Mouse (Mus musculus): ENCODE results near the gene Rab38. TPM values are rescaled to one million over a fixed set of nuclear protein-coding genes. Genes with fewer than 3 reads are reported as not detected.

Gene Rab38
- polyA plus RNA-seq, 1 experiment = 2.3 TPM

DNA sequence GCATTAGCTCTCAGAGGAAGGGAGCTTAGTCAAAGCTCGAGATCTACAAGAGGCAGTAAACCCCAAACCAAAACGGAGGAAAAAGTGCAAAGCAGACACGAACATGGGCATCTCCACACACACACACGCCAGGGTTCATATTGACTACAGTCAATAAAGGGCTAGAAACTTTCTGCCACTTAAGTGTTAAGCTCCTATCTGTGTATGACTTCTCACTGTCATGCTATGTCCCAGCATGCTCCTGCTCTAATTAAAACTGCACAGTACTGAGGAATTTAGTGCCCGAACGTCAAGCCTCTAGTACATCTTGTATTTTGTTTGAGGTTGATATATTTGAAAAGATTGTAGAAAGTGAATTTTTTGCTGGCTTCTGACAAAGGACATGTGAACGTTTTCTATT lies 52.6 kb downstream of the Rab38 start:
- Histone ChIP-seq H3K4me1 (ENCODE audit: control insufficient read depth, insufficient read depth, low read length) (no peaks in the 10 kb centered on the region), H3K27me3 (ENCODE audit: control insufficient read depth, insufficient read depth, low read length, poor library complexity, severe bottlenecking) (no peaks in the 10 kb centered on the region), H3K9me3 (replicated peaks; ENCODE audit: control insufficient read depth, insufficient read depth, low read length, poor library complexity, severe bottlenecking) (no peaks in the 10 kb centered on the region), H3K9ac (ENCODE audit: low read depth, poor library complexity, severe bottlenecking) (no peak overlapping the region), H3K36me3 (ENCODE audit: control insufficient read depth, insufficient read depth, low read length, poor library complexity, severe bottlenecking) (no peaks in the 10 kb centered on the region), H3K4me3 (ENCODE audit: low read depth, low read length) (no peak overlapping the region), H3K27ac (ENCODE audit: insufficient read depth, low read length) (no peak overlapping the region)
- TF ChIP-seq POLR2A (IDR thresholded peaks at IDR 0.05; ENCODE audit: insufficient read depth, low read length) = no peak
- TF ChIP-seq CTCF (IDR thresholded peaks at IDR 0.05; ENCODE audit: low read depth, low read length) = no peak
- TF ChIP-seq EP300 (IDR thresholded peaks at IDR 0.05; ENCODE audit: insufficient read depth, low read depth, low read length) = no peak

DNA sequence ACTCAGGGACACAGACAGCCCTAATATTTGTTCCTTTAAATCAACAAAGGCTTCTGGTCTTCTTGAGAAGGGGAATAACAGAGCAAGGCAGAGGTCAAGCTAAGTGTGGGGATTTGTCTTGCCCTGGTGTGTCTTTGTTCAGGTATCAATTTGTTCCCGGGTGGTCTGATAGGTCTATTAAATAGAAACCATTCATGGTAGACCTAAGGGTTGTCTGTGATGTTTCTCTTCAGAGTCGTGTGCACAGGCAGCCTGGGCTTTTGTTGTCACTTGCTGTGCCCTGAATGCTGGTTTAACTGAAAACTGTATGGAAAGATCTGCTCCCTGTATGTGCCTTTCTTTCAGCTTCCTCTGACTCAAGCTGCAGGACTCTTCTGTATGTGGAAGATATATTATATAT lies 60.9 kb downstream of the Rab38 start:
- H3K4me1 ChIP-seq (ENCODE audit: control insufficient read depth, insufficient read depth, low read length) = no peaks in the 10 kb centered on the region
- TF ChIP-seq EP300 (IDR thresholded peaks at IDR 0.05; ENCODE audit: insufficient read depth, low read depth, low read length) (no peak), POLR2A (IDR thresholded peaks at IDR 0.05; ENCODE audit: insufficient read depth, low read length) (no peak), CTCF (IDR thresholded peaks at IDR 0.05; ENCODE audit: low read depth, low read length) (no peak)
- no peak overlapping the region for H3K27ac ChIP-seq (ENCODE audit: insufficient read depth, low read length)
- H3K4me3 ChIP-seq (ENCODE audit: low read depth, low read length) = no peak overlapping the region
- no peaks in the 10 kb centered on the region for H3K9me3 ChIP-seq (replicated peaks; ENCODE audit: control insufficient read depth, insufficient read depth, low read length, poor library complexity, severe bottlenecking)
- no peaks in the 10 kb centered on the region for H3K36me3 ChIP-seq (ENCODE audit: control insufficient read depth, insufficient read depth, low read length, poor library complexity, severe bottlenecking)
- H3K27me3 ChIP-seq (ENCODE audit: control insufficient read depth, insufficient read depth, low read length, poor library complexity, severe bottlenecking) = no peaks in the 10 kb centered on the region
- no peak overlapping the region for H3K9ac ChIP-seq (ENCODE audit: low read depth, poor library complexity, severe bottlenecking)

DNA sequence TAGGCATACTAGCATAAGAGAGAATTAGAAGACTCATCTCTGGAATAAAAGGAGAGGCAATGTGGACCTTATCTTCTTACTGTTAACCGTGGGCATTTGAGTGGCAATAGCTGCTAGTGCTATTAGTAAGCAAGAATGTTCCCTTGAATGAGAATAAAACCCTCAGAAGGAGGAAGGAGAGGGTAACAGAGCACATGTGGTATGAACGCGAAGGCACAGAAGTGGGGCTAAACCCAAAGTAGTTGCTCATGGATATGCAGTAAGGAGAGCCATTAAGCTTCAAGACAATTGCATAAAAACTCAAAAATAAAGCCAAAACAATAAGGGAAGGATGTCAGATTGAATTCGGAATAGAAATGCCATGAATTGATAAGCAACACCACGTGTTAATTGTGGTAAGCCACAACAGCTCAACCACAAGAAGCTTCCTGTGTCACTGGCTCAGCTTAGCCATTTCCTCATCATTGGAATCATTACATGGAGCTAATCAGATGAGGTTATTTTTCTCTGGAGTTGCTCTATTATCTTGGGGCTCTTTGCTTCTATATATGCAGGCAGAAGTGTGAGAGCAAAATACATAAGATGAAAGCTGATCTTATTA lies 72.2 kb downstream of the Rab38 start:
- Histone ChIP-seq H3K36me3 (ENCODE audit: control insufficient read depth, insufficient read depth, low read length, poor library complexity, severe bottlenecking) (no peaks in the 10 kb centered on the region), H3K9me3 (replicated peaks; ENCODE audit: control insufficient read depth, insufficient read depth, low read length, poor library complexity, severe bottlenecking) (no peaks in the 10 kb centered on the region), H3K27me3 (ENCODE audit: control insufficient read depth, insufficient read depth, low read length, poor library complexity, severe bottlenecking) (no peaks in the 10 kb centered on the region), H3K27ac (ENCODE audit: insufficient read depth, low read length) (no peak overlapping the region), H3K9ac (ENCODE audit: low read depth, poor library complexity, severe bottlenecking) (no peak overlapping the region), H3K4me1 (ENCODE audit: control insufficient read depth, insufficient read depth, low read length) (no peaks in the 10 kb centered on the region), H3K4me3 (ENCODE audit: low read depth, low read length) (no peak overlapping the region)
- TF ChIP-seq POLR2A (IDR thresholded peaks at IDR 0.05; ENCODE audit: insufficient read depth, low read length) (no peak), CTCF (IDR thresholded peaks at IDR 0.05; ENCODE audit: low read depth, low read length) (no peak), EP300 (IDR thresholded peaks at IDR 0.05; ENCODE audit: insufficient read depth, low read depth, low read length) (no peak)

DNA sequence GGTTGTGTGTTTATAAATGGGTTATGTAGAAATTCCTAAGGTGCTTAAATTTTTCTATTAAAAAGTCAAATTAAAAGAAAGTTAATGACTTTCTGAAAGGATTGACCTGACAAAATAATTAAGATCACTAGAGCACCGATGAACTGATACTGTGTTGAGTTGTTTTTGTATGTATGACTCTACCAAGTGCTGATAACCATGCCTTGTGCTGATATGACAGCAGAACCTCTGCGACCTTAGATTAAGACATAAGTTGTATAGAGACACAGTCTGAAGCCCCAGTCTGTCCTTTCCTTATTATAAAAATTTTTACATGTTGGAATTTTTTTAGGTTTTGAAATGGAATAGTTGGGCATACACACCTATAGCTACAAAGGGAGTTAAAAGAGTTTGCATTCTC lies 79.7 kb downstream of the Rab38 start:
- Histone ChIP-seq H3K27ac (ENCODE audit: insufficient read depth, low read length) (no peak overlapping the region), H3K4me1 (ENCODE audit: control insufficient read depth, insufficient read depth, low read length) (no peaks in the 10 kb centered on the region), H3K9me3 (replicated peaks; ENCODE audit: control insufficient read depth, insufficient read depth, low read length, poor library complexity, severe bottlenecking) (no peaks in the 10 kb centered on the region), H3K9ac (ENCODE audit: low read depth, poor library complexity, severe bottlenecking) (no peak overlapping the region), H3K36me3 (ENCODE audit: control insufficient read depth, insufficient read depth, low read length, poor library complexity, severe bottlenecking) (no peaks in the 10 kb centered on the region), H3K27me3 (ENCODE audit: control insufficient read depth, insufficient read depth, low read length, poor library complexity, severe bottlenecking) (no peaks in the 10 kb centered on the region), H3K4me3 (ENCODE audit: low read depth, low read length) (no peak overlapping the region)
- TF ChIP-seq CTCF (IDR thresholded peaks at IDR 0.05; ENCODE audit: low read depth, low read length) = no peak
- TF ChIP-seq POLR2A (IDR thresholded peaks at IDR 0.05; ENCODE audit: insufficient read depth, low read length) = no peak
- TF ChIP-seq EP300 (IDR thresholded peaks at IDR 0.05; ENCODE audit: insufficient read depth, low read depth, low read length) = no peak

DNA sequence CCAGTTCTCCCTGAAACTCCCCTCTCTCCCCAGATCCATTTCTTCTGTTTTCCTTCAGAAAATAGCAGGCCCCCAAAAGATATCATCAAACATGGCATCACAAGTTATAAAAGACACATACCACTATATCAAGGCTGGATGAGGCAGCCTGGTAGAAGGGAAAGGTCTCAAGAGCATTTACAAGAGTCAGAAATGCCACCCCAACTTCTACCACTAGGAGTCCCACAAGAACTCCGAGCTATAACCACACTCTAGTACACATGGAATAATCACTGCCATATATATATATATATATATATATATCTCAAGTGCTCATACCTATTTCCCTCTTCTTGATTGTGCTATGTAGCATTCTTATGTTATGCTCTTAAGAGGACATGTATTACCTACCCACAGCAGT lies 92.4 kb downstream of the Rab38 start:
- Histone ChIP-seq H3K9ac (ENCODE audit: low read depth, poor library complexity, severe bottlenecking) (no peak overlapping the region), H3K27ac (ENCODE audit: insufficient read depth, low read length) (no peak overlapping the region), H3K4me1 (ENCODE audit: control insufficient read depth, insufficient read depth, low read length) (no peaks in the 10 kb centered on the region), H3K4me3 (ENCODE audit: low read depth, low read length) (no peak overlapping the region), H3K27me3 (ENCODE audit: control insufficient read depth, insufficient read depth, low read length, poor library complexity, severe bottlenecking) (no peaks in the 10 kb centered on the region), H3K9me3 (replicated peaks; ENCODE audit: control insufficient read depth, insufficient read depth, low read length, poor library complexity, severe bottlenecking) (no peaks in the 10 kb centered on the region), H3K36me3 (ENCODE audit: control insufficient read depth, insufficient read depth, low read length, poor library complexity, severe bottlenecking) (no peaks in the 10 kb centered on the region)
- TF ChIP-seq CTCF (IDR thresholded peaks at IDR 0.05; ENCODE audit: low read depth, low read length) (no peak), POLR2A (IDR thresholded peaks at IDR 0.05; ENCODE audit: insufficient read depth, low read length) (no peak), EP300 (IDR thresholded peaks at IDR 0.05; ENCODE audit: insufficient read depth, low read depth, low read length) (no peak)

DNA sequence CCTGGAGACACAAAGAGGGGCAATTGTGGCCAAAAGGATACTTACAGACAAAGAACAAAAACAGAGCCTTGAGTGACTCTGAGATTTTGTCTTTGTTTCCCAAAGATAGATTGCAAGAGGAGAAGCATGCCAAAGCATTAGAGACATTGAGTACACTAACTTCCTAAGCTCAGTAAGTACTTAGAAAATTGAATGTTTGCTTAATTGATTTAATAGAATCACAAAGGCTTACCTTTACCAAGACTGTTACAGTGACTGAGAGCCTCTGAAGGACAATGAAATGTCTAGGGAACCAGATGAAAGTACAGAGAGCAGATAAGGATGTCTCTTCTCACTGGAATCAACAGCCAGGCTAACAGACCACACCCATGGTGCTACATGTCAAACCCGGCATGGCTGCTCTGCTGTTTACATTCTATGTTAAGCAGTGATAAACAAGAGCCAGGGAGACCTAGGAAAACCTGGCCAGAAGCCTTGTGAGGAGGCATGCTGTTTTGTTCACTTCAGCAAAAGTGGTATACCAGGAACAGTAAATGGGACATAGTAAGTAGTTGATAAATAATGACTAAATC lies 97.1 kb downstream of the Rab38 start:
- H3K27me3 ChIP-seq (ENCODE audit: control insufficient read depth, insufficient read depth, low read length, poor library complexity, severe bottlenecking) = no peaks in the 10 kb centered on the region
- no peak for TF ChIP-seq CTCF (IDR thresholded peaks at IDR 0.05; ENCODE audit: low read depth, low read length)
- H3K9me3 ChIP-seq (replicated peaks; ENCODE audit: control insufficient read depth, insufficient read depth, low read length, poor library complexity, severe bottlenecking) = no peaks in the 10 kb centered on the region
- H3K4me1 ChIP-seq (ENCODE audit: control insufficient read depth, insufficient read depth, low read length) = no peaks in the 10 kb centered on the region
- no peak overlapping the region for H3K4me3 ChIP-seq (ENCODE audit: low read depth, low read length)
- no peak overlapping the region for H3K27ac ChIP-seq (ENCODE audit: insufficient read depth, low read length)
- H3K36me3 ChIP-seq (ENCODE audit: control insufficient read depth, insufficient read depth, low read length, poor library complexity, severe bottlenecking) = no peaks in the 10 kb centered on the region
- H3K9ac ChIP-seq (ENCODE audit: low read depth, poor library complexity, severe bottlenecking) = no peak overlapping the region

Measured in ES-Bruce4 (cell line).